Mouse (Mus musculus): ENCODE measurements around the gene Samd3.

DNA sequence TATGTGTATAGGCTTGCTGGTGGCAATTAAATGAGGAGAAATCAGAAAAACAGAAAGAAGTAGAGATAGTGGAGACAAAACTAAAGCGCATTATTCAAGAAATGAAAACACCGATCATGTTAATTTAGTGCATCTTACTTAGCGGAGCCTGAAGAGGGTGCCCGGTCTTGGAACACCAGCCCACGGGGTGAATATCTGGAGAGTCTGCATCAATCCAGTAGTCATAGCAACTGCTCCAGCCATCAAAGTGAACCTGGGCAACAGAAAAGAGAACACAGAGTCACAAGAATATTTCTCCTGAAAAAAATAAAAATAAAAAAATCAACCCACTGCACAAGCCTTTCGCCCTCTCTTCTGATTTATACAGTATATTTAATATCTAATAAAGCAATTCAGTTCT, 74.0 kb downstream of the Samd3 start:
- TF ChIP-seq POLR2A (IDR thresholded peaks at IDR 0.05; ENCODE audit: insufficient read depth, low read depth, low read length) (no peak), CTCF (IDR thresholded peaks at IDR 0.05) (no peak)

Measured in heart, adult 2 months (tissue).